Mouse (Mus musculus) liver, postnatal 0 days (tissue): ENCODE results near the gene Lrsam1. TPM values are rescaled to one million over a fixed set of nuclear protein-coding genes. Genes with fewer than 3 reads are reported as not detected.
A peak's percentile ranks its signal among the peaks of the same experiment; 100 is the strongest.
"Not testable (repeated sequence)": the region's sequence is repeated elsewhere in the genome, so short reads cannot be mapped to it uniquely, and the experiment has no call there.

Experiments used
- ATAC-seq: fragments of 200-750 bp; cut with Nextera tagmentation; 2 replicates; pipeline ENCODE4 v1.8.0; 2017; ENCODE audit warnings: mild to moderate bottlenecking, moderate library complexity
- DNase-seq: peaks from one replicate; pipeline ENCODE4 v3.0.0-alpha.2; 2016
- H3K27ac ChIP-seq: fragments of 300-500 bp; sonication (generic); 2 replicates; pipeline ENCODE4 v1.5.1; 2014; ENCODE audit warnings: antibody characterized with exemption, moderate library complexity, mild to moderate bottlenecking, low read depth
- H3K27me3 ChIP-seq: fragments of 300-500 bp; sonication (generic); 2 replicates; pipeline ENCODE4 v1.6.1; 2014; ENCODE audit warnings: low read length, control low read depth, mixed read lengths; ENCODE audit not compliant: insufficient read depth
- H3K36me3 ChIP-seq: fragments of 300-500 bp; sonication (generic); replicated peaks from 2 replicates; pipeline ENCODE4 v1.6.1; 2014; ENCODE audit warnings: mild to moderate bottlenecking, control low read depth, low read length, moderate library complexity, mixed read lengths; ENCODE audit not compliant: insufficient read depth
- H3K4me1 ChIP-seq: fragments of 300-500 bp; sonication (generic); 2 replicates; pipeline ENCODE4 v1.6.1; 2014; ENCODE audit warnings: antibody characterized with exemption, mild to moderate bottlenecking, control low read depth; ENCODE audit not compliant: insufficient read depth
- H3K4me2 ChIP-seq: fragments of 300-500 bp; sonication (generic); 2 replicates; pipeline ENCODE4 v1.6.1; 2014; ENCODE audit warnings: low read depth, mild to moderate bottlenecking, low read length, moderate library complexity, mixed read lengths
- H3K4me3 ChIP-seq: fragments of 300-500 bp; sonication (generic); 2 replicates; pipeline ENCODE4 v1.5.1; 2014; ENCODE audit warnings: low read depth, low read length
- H3K9ac ChIP-seq: fragments of 300-500 bp; sonication (generic); replicated peaks from 2 replicates; pipeline ENCODE4 v1.6.1; 2014; ENCODE audit warnings: mild to moderate bottlenecking, moderate library complexity
- H3K9me3 ChIP-seq: fragments of 300-500 bp; sonication (generic); 2 replicates; pipeline ENCODE4 v1.6.1; 2016; ENCODE audit warnings: mild to moderate bottlenecking, control low read depth, low read length, mixed read lengths
- CTCF ChIP-seq: sonication (generic); IDR thresholded peaks from 2 replicates; pipeline ENCODE4 v1.5.1; 2016; ENCODE audit warnings: antibody characterized with exemption, low read depth
- EP300 ChIP-seq: IDR thresholded peaks from 2 replicates; pipeline ENCODE4 v1.6.1; 2016; ENCODE audit warnings: antibody characterized with exemption, low read depth, mild to moderate bottlenecking
- WGBS: fragments of 180-500 bp; shearing (Covaris S2); extraction: QIAGEN DNeasy Blood & Tissue Kit; methylation state at CpG from one replicate; pipeline ENCODE4 v1.1.7; 2014; ENCODE audit not compliant: insufficient replicate concordance; 5-methylcytosine and 5-hydroxymethylcytosine counted together
- polyA plus RNA-seq: library from polyadenylated mRNA; unstranded; fragments of >200 nt; fragmentation: Nextera tagmentation; extraction: Ambion mirVana; gene quantifications from 2 replicates; pipeline ENCODE4 v1.2.1, GENCODE M21; 2015

The Lrsam1 gene
- 1.3 and 1.6 TPM in 2 replicates for polyA plus RNA-seq

DNA sequence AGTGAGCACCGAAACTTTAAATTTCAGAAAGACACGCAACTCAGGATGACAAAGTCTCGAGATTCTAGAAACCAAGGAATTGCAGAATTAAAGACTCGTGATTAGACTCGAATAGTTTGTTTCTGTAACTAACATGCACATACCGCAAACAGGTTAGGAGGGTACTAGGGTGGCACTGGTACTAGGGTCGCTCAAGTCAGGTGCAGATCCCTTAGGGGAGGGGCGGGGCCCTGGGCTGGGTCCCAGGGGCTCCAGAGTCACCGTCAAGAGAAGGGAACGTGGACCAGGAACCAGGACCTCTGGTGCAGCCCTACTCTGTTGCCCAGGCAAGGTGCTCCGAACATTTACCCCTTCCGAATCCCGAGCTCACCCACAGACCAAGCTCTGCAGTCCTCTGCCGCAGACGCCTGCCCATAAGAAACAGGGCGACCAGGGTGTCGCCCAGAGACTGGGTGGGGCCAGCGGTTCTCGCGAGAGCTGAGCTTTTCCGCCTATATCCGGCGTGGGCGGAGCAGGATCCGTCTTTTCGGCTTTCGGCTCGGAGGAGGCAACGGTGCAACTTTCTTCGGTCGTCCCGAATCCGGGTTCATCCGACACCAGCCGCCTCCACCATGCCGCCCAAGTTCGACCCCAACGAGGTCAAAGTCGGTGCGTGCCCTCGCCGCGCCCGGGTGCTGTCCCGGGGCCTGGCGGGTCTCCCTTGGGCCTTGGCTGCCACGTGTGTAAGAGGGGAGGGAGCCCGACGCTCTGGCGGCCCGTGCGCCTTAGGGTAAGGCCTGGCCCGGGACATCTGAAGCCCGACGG is at the start of gene Lrsam1, which contains the start of gene Rpl12:
Lrsam1 (minus strand) TSS at position 423 of the 804 bp plus-strand sequence.
Rpl12 (plus strand) TSS at position 368 of the 804 bp plus-strand sequence.
- 3% methylated on average over 55 of the region's 55 CpGs for WGBS
- Histone ChIP-seq H3K9ac (peak within 1 kb of the TSS; percentile 95), H3K36me3 (peaks cover 16% of the 10 kb centered on the region), H3K9me3 (no peaks in the 10 kb centered on the region), H3K4me1 (peaks cover 43% of the 10 kb centered on the region), H3K4me3 (peak within 1 kb of the TSS; percentile 66), H3K4me2 (peak within 1 kb of the TSS; percentile 97), H3K27me3 (no peaks in the 10 kb centered on the region), H3K27ac (peak within 1 kb of the TSS; percentile 94)
- ATAC-seq (peak; percentile 84), DNase-seq (peak; percentile 95)
- TF ChIP-seq EP300 (peak; percentile 82), CTCF (no peak)

- H3K9ac ChIP-seq, H3K27ac ChIP-seq, H3K4me2 ChIP-seq, H3K4me3 ChIP-seq, H3K4me1 ChIP-seq, H3K36me3 ChIP-seq, H3K27me3 ChIP-seq, DNase-seq, ATAC-seq, H3K9me3 ChIP-seq: not testable (repeated sequence)
- 88% methylated on average over 4 of the region's 4 CpGs for WGBS
- TF ChIP-seq CTCF: peak; percentile 49
These were observed 47.6 kb upstream of the Lrsam1 start for GRCm38 (mm10) chr2:33009055-33009454.

DNA sequence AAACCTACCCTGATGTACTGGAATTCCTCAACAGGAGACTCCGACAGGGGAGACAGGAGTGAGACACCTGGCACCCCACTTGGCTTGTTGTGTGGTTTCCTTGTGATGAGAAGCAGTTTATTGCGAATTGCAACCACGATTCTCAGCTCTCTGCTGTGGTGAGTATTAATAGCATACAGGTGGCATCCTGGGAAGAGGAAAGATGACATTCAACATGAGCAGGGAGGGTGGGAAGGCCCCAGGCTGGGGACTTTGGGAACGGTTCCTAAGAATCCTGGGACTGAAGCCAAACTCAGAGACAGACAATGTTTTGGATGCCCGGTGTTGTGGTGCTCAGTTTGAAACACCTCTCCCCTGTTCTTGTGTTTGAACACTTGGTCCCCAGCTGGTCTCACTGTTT is 43.6 kb upstream of the Lrsam1 start:
- no peak overlapping the region for H3K4me2 ChIP-seq
- no peaks in the 10 kb centered on the region for H3K9me3 ChIP-seq
- no peaks in the 10 kb centered on the region for H3K4me1 ChIP-seq
- no peak overlapping the region for H3K4me3 ChIP-seq
- no peaks in the 10 kb centered on the region for H3K27me3 ChIP-seq
- H3K9ac ChIP-seq: no peak overlapping the region
- no peaks in the 10 kb centered on the region for H3K36me3 ChIP-seq
- WGBS: 68% methylated on average over 5 of the region's 5 CpGs
- ATAC-seq: no peak
- H3K27ac ChIP-seq: no peak overlapping the region
- DNase-seq: no peak
- TF ChIP-seq EP300 (no peak), CTCF (no peak)

DNA sequence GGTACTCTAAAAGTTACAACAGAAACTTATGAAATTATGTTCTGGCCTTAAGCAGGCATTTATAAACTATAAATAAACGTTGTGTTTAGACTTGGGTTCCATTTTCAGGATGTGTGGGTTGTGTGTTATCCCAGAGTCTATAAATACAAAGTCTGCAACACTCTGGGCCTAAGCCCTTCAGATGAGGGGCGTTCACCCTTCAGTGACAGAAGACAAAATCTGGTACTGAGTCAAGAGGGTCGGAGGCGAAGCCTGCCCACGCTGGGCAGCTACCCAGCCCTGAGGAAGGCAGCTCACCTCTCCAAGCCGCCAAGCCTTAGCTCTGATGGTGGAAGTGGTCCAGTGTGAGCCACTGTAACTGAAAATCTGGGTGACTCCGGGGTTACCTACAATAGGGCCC is 40.7 kb upstream of the Lrsam1 start:
- Histone ChIP-seq H3K4me2 (no peak overlapping the region), H3K9me3 (no peaks in the 10 kb centered on the region), H3K36me3 (no peaks in the 10 kb centered on the region), H3K4me3 (no peak overlapping the region), H3K27me3 (no peaks in the 10 kb centered on the region), H3K27ac (no peak overlapping the region), H3K4me1 (no peaks in the 10 kb centered on the region), H3K9ac (no peak overlapping the region)
- DNase-seq (no peak), ATAC-seq (no peak)
- WGBS: 81% methylated on average over 7 of the region's 7 CpGs
- no peak for TF ChIP-seq CTCF
- TF ChIP-seq EP300: no peak

GRCm38 (mm10) chr2:32999752-33000151 is 38.3 kb upstream of the Lrsam1 start:
- ATAC-seq (no peak), DNase-seq (no peak)
- Histone ChIP-seq H3K27me3 (no peaks in the 10 kb centered on the region), H3K9me3 (no peaks in the 10 kb centered on the region), H3K4me1 (no peaks in the 10 kb centered on the region), H3K36me3 (no peaks in the 10 kb centered on the region), H3K9ac (no peak overlapping the region), H3K4me3 (no peak overlapping the region), H3K4me2 (no peak overlapping the region), H3K27ac (no peak overlapping the region)
- no peak for TF ChIP-seq CTCF
- no peak for TF ChIP-seq EP300
- WGBS: 66% methylated on average over 2 of the region's 2 CpGs

GRCm38 (mm10) chr2:32997792-32998191 is 36.4 kb upstream of the Lrsam1 start:
- Histone ChIP-seq H3K36me3 (no peaks in the 10 kb centered on the region), H3K4me3 (no peak overlapping the region), H3K4me2 (no peak overlapping the region), H3K9ac (no peak overlapping the region), H3K27ac (no peak overlapping the region), H3K9me3 (no peaks in the 10 kb centered on the region), H3K27me3 (no peaks in the 10 kb centered on the region), H3K4me1 (no peaks in the 10 kb centered on the region)
- DNase-seq (no peak), ATAC-seq (no peak)
- TF ChIP-seq EP300 (no peak), CTCF (no peak)
- 76% methylated on average over 4 of the region's 4 CpGs for WGBS
